Mouse (Mus musculus): Measurements from ENCODE around the gene Macrod1. TPM values are rescaled to one million over a fixed set of nuclear protein-coding genes. Genes with fewer than 3 reads are reported as not detected.

Macrod1 gene
- polyA plus RNA-seq, 1 experiment from 2014 or later, result 3.6 TPM

GRCm38 (mm10) chr19:7176041-7176696, 119.6 kb downstream of the Macrod1 start:
- ATAC-seq (replicated peaks; ENCODE audit: low FRiP score), result no peak
- DNase-seq (ENCODE audit: low spot score), result peak; percentile 69
- Histone ChIP-seq H3K9ac (ENCODE audit: low read length) (no peak overlapping the region), H3K36me3 (ENCODE audit: control insufficient read depth, insufficient read depth, low read length) (no peaks in the 10 kb centered on the region), H3K4me1 (replicated peaks; ENCODE audit: control insufficient read depth, insufficient read depth, low read length) (peaks cover 36% of the 10 kb centered on the region), H3K4me2 (ENCODE audit: low read depth, low read length, severe bottlenecking) (no peak overlapping the region), H3K9me3 (ENCODE audit: control insufficient read depth, low read length) (no peaks in the 10 kb centered on the region), H3K4me3 (ENCODE audit: low read depth, low read length) (no peak overlapping the region), H3K27ac (ENCODE audit: low read depth, low read length) (no peak overlapping the region), H3K27me3 (ENCODE audit: control insufficient read depth, insufficient read depth, low read length) (no peaks in the 10 kb centered on the region)
- WGBS, result 9% methylated on average over 11 of the region's 11 CpGs

- peaks cover 34% of the 10 kb centered on the region for H3K4me1 ChIP-seq (replicated peaks; ENCODE audit: control insufficient read depth, insufficient read depth, low read length)
- H3K27ac ChIP-seq (ENCODE audit: low read depth, low read length), result no peak overlapping the region
- ATAC-seq (replicated peaks; ENCODE audit: low FRiP score) (no peak), DNase-seq (ENCODE audit: low spot score) (no peak)
- H3K4me3 ChIP-seq (ENCODE audit: low read depth, low read length), result no peak overlapping the region
- no peak overlapping the region for H3K4me2 ChIP-seq (ENCODE audit: low read depth, low read length, severe bottlenecking)
- no peaks in the 10 kb centered on the region; the same call in 1 of the 2 replicates for H3K27me3 ChIP-seq (ENCODE audit: control insufficient read depth, insufficient read depth, low read length)
- H3K36me3 ChIP-seq (ENCODE audit: control insufficient read depth, insufficient read depth, low read length), result no peaks in the 10 kb centered on the region
- H3K9ac ChIP-seq (ENCODE audit: low read length), result no peak overlapping the region
- no peaks in the 10 kb centered on the region for H3K9me3 ChIP-seq (ENCODE audit: control insufficient read depth, low read length)
- 59% methylated on average over 13 of the region's 13 CpGs for WGBS
Measured at GRCm38 (mm10) chr19:7177804-7178511, 121.3 kb downstream of the Macrod1 start.

GRCm38 (mm10) chr19:7178841-7179452, 122.3 kb downstream of the Macrod1 start:
- 33% methylated on average over 3 of the region's 3 CpGs for WGBS
- no peaks in the 10 kb centered on the region for H3K36me3 ChIP-seq (ENCODE audit: control insufficient read depth, insufficient read depth, low read length)
- DNase-seq (ENCODE audit: low spot score) (no peak), ATAC-seq (replicated peaks; ENCODE audit: low FRiP score) (no peak)
- H3K9ac ChIP-seq (ENCODE audit: low read length), result no peak overlapping the region
- H3K27ac ChIP-seq (ENCODE audit: low read depth, low read length), result no peak overlapping the region
- H3K4me2 ChIP-seq (ENCODE audit: low read depth, low read length, severe bottlenecking), result no peak overlapping the region
- H3K4me1 ChIP-seq (replicated peaks; ENCODE audit: control insufficient read depth, insufficient read depth, low read length), result peaks cover 34% of the 10 kb centered on the region
- no peaks in the 10 kb centered on the region for H3K9me3 ChIP-seq (ENCODE audit: control insufficient read depth, low read length)
- peaks cover 4% of the 10 kb centered on the region for H3K27me3 ChIP-seq (ENCODE audit: control insufficient read depth, insufficient read depth, low read length)
- H3K4me3 ChIP-seq (ENCODE audit: low read depth, low read length), result no peak overlapping the region

- ATAC-seq (replicated peaks; ENCODE audit: low FRiP score), result no peak
- 76% methylated on average over 8 of the region's 8 CpGs for WGBS
- peaks cover 38% of the 10 kb centered on the region for H3K4me1 ChIP-seq (replicated peaks; ENCODE audit: control insufficient read depth, insufficient read depth, low read length)
- H3K4me2 ChIP-seq (ENCODE audit: low read depth, low read length, severe bottlenecking), result no peak overlapping the region
- no peak overlapping the region for H3K4me3 ChIP-seq (ENCODE audit: low read depth, low read length)
- no peaks in the 10 kb centered on the region for H3K9me3 ChIP-seq (ENCODE audit: control insufficient read depth, low read length)
- no peak for DNase-seq (ENCODE audit: low spot score)
- H3K36me3 ChIP-seq (ENCODE audit: control insufficient read depth, insufficient read depth, low read length), result no peaks in the 10 kb centered on the region
- H3K9ac ChIP-seq (ENCODE audit: low read length), result no peak overlapping the region
- H3K27ac ChIP-seq (ENCODE audit: low read depth, low read length), result no peak overlapping the region
- peaks cover 6% of the 10 kb centered on the region for H3K27me3 ChIP-seq (ENCODE audit: control insufficient read depth, insufficient read depth, low read length)
Measured at GRCm38 (mm10) chr19:7180756-7181405, 124.3 kb downstream of the Macrod1 start.

GRCm38 (mm10) chr19:7181496-7181895, 124.9 kb downstream of the Macrod1 start:
- Histone ChIP-seq H3K9ac (ENCODE audit: low read length) (no peak overlapping the region), H3K27me3 (ENCODE audit: control insufficient read depth, insufficient read depth, low read length) (peaks cover 6% of the 10 kb centered on the region), H3K4me1 (replicated peaks; ENCODE audit: control insufficient read depth, insufficient read depth, low read length) (peaks cover 39% of the 10 kb centered on the region), H3K4me2 (ENCODE audit: low read depth, low read length, severe bottlenecking) (no peak overlapping the region), H3K36me3 (ENCODE audit: control insufficient read depth, insufficient read depth, low read length) (no peaks in the 10 kb centered on the region), H3K9me3 (ENCODE audit: control insufficient read depth, low read length) (no peaks in the 10 kb centered on the region), H3K4me3 (ENCODE audit: low read depth, low read length) (no peak overlapping the region), H3K27ac (ENCODE audit: low read depth, low read length) (no peak overlapping the region)
- DNase-seq (ENCODE audit: low spot score) (no peak), ATAC-seq (replicated peaks; ENCODE audit: low FRiP score) (no peak)
- 67% methylated on average over 7 of the region's 7 CpGs for WGBS

GRCm38 (mm10) chr19:7182273-7182949, 125.8 kb downstream of the Macrod1 start:
- Histone ChIP-seq H3K27ac (ENCODE audit: low read depth, low read length) (no peak overlapping the region), H3K36me3 (ENCODE audit: control insufficient read depth, insufficient read depth, low read length) (no peaks in the 10 kb centered on the region), H3K9me3 (ENCODE audit: control insufficient read depth, low read length) (no peaks in the 10 kb centered on the region), H3K4me3 (ENCODE audit: low read depth, low read length) (no peak overlapping the region), H3K27me3 (ENCODE audit: control insufficient read depth, insufficient read depth, low read length) (peaks cover 9% of the 10 kb centered on the region), H3K9ac (ENCODE audit: low read length) (no peak overlapping the region; the same call in 1 of the 2 replicates), H3K4me1 (replicated peaks; ENCODE audit: control insufficient read depth, insufficient read depth, low read length) (peaks cover 39% of the 10 kb centered on the region), H3K4me2 (ENCODE audit: low read depth, low read length, severe bottlenecking) (no peak overlapping the region)
- WGBS, result 8% methylated on average over 23 of the region's 23 CpGs
- DNase-seq (ENCODE audit: low spot score), result peak; percentile 87
- peak; percentile 77 for ATAC-seq (replicated peaks; ENCODE audit: low FRiP score)

- Histone ChIP-seq H3K4me2 (ENCODE audit: low read depth, low read length, severe bottlenecking) (no peak overlapping the region), H3K27ac (ENCODE audit: low read depth, low read length) (no peak overlapping the region), H3K4me1 (replicated peaks; ENCODE audit: control insufficient read depth, insufficient read depth, low read length) (peaks cover 34% of the 10 kb centered on the region), H3K9ac (ENCODE audit: low read length) (no peak overlapping the region), H3K27me3 (ENCODE audit: control insufficient read depth, insufficient read depth, low read length) (peaks cover 9% of the 10 kb centered on the region), H3K36me3 (ENCODE audit: control insufficient read depth, insufficient read depth, low read length) (no peaks in the 10 kb centered on the region), H3K4me3 (ENCODE audit: low read depth, low read length) (no peak overlapping the region), H3K9me3 (ENCODE audit: control insufficient read depth, low read length) (no peaks in the 10 kb centered on the region)
- DNase-seq (ENCODE audit: low spot score) (no peak), ATAC-seq (replicated peaks; ENCODE audit: low FRiP score) (no peak)
- WGBS, result 44% methylated on average over 11 of the region's 11 CpGs
Measured at GRCm38 (mm10) chr19:7183419-7183818, 126.8 kb downstream of the Macrod1 start.

- Histone ChIP-seq H3K36me3 (ENCODE audit: control insufficient read depth, insufficient read depth, low read length) (no peaks in the 10 kb centered on the region), H3K9ac (ENCODE audit: low read length) (no peak overlapping the region), H3K4me2 (ENCODE audit: low read depth, low read length, severe bottlenecking) (no peak overlapping the region), H3K4me3 (ENCODE audit: low read depth, low read length) (no peak overlapping the region), H3K9me3 (ENCODE audit: control insufficient read depth, low read length) (no peaks in the 10 kb centered on the region), H3K4me1 (replicated peaks; ENCODE audit: control insufficient read depth, insufficient read depth, low read length) (peaks cover 39% of the 10 kb centered on the region), H3K27me3 (ENCODE audit: control insufficient read depth, insufficient read depth, low read length) (peaks cover 9% of the 10 kb centered on the region), H3K27ac (ENCODE audit: low read depth, low read length) (no peak overlapping the region)
- WGBS, result 32% methylated on average over 4 of the region's 4 CpGs
- no peak for ATAC-seq (replicated peaks; ENCODE audit: low FRiP score)
- DNase-seq (ENCODE audit: low spot score), result no peak
Measured at GRCm38 (mm10) chr19:7185059-7185458, 128.4 kb downstream of the Macrod1 start.
